Mouse (Mus musculus): Measurements from ENCODE around the gene Hspe1. TPM values are rescaled to one million over a fixed set of nuclear protein-coding genes. Genes with fewer than 3 reads are reported as not detected.

Hspe1 gene
- polyA plus RNA-seq (2012; rRNA removed) (170 and 288 TPM in 2 replicates), polyA plus RNA-seq (2014; fragmentation: Nextera tagmentation; extraction: Ambion mirVana) (345 and 381 TPM in 2 replicates)

GRCm38 (mm10) chr1:55087932-55088610 is at the start of gene Hspe1, which contains the start of gene Hspd1:
Hspe1 (plus strand) TSS chr1:55088132.
Hspd1 (minus strand) TSS chr1:55088243.
- peak within 1 kb of the TSS; percentile 90 for H3K4me3 ChIP-seq (replicated peaks; ENCODE audit: low read length)
- peak; percentile 98 for DNase-seq (ENCODE audit: low spot score)
- WGBS = 4% methylated on average over 58 of the region's 76 CpGs
- H3K4me2 ChIP-seq (replicated peaks; ENCODE audit: low read depth, low read length, severe bottlenecking) = peak within 1 kb of the TSS; percentile 90
- peak; percentile 60; the same call in 1 of the 2 replicates for TF ChIP-seq POLR2A (IDR thresholded peaks at IDR 0.05; ENCODE audit: borderline replicate concordance, extremely low read depth, insufficient read depth, insufficient read length)
- H3K9ac ChIP-seq (ENCODE audit: low read depth, low read length, severe bottlenecking) = peak within 1 kb of the TSS; percentile 95
- ATAC-seq (ENCODE audit: low FRiP score, low read depth) = peak; percentile 94
- peaks cover 19% of the 10 kb centered on the region for H3K4me1 ChIP-seq (ENCODE audit: control insufficient read depth, insufficient read depth, low read length)
- H3K27ac ChIP-seq (replicated peaks; ENCODE audit: low read depth, low read length) = peak within 1 kb of the TSS; percentile 95
- no peaks in the 10 kb centered on the region for H3K9me3 ChIP-seq (ENCODE audit: control insufficient read depth, low read length)
- H3K36me3 ChIP-seq (ENCODE audit: control insufficient read depth, insufficient read depth, low read length) = peaks cover 38% of the 10 kb centered on the region
- no peaks in the 10 kb centered on the region for H3K27me3 ChIP-seq (ENCODE audit: control insufficient read depth, insufficient read depth, low read length)

DNA sequence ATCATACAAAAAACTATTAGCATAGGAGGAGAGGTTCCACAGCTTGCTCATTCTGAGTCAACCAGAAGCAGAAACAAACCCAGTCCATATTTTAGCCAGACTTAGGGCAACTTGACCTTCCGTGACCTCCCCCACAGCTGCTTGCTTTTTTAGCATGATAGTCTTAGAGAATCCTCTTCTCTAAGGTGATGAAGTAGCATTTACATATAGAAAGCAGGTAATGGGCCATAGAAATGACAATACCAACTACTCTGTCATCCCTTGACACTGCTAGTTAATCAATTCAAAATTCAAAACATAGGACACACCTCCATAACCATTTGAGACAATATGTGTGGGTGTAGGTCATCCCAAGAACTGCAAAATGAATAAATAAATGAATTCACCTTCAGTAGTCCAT is 48.0 kb upstream of the Hspe1 start:
- no peak overlapping the region for H3K27ac ChIP-seq (replicated peaks; ENCODE audit: low read depth, low read length)

GRCm38 (mm10) chr1:55041691-55042090 is 46.2 kb upstream of the Hspe1 start:
- DNase-seq (ENCODE audit: low spot score) (no peak), ATAC-seq (ENCODE audit: low FRiP score, low read depth) (no peak)
- Histone ChIP-seq H3K27ac (replicated peaks; ENCODE audit: low read depth, low read length) (no peak overlapping the region), H3K36me3 (ENCODE audit: control insufficient read depth, insufficient read depth, low read length) (no peaks in the 10 kb centered on the region), H3K4me3 (replicated peaks; ENCODE audit: low read length) (no peak overlapping the region), H3K9ac (ENCODE audit: low read depth, low read length, severe bottlenecking) (no peak overlapping the region), H3K4me2 (replicated peaks; ENCODE audit: low read depth, low read length, severe bottlenecking) (no peak overlapping the region), H3K9me3 (ENCODE audit: control insufficient read depth, low read length) (0 out of 2 replicates have a peak, but pooled peaks cover 4% of the 10 kb centered on the region), H3K27me3 (ENCODE audit: control insufficient read depth, insufficient read depth, low read length) (no peaks in the 10 kb centered on the region), H3K4me1 (ENCODE audit: control insufficient read depth, insufficient read depth, low read length) (no peaks in the 10 kb centered on the region)
- WGBS = 80% methylated on average over 4 of the region's 4 CpGs
- TF ChIP-seq POLR2A (IDR thresholded peaks at IDR 0.05; ENCODE audit: borderline replicate concordance, extremely low read depth, insufficient read depth, insufficient read length) = no peak

More for the DNA sequence above, 48.0 kb upstream of the Hspe1 start:
- DNase-seq (ENCODE audit: low spot score) = no peak
- Histone ChIP-seq H3K36me3 (ENCODE audit: control insufficient read depth, insufficient read depth, low read length) (no peaks in the 10 kb centered on the region), H3K4me2 (replicated peaks; ENCODE audit: low read depth, low read length, severe bottlenecking) (no peak overlapping the region), H3K9ac (ENCODE audit: low read depth, low read length, severe bottlenecking) (no peak overlapping the region), H3K27me3 (ENCODE audit: control insufficient read depth, insufficient read depth, low read length) (no peaks in the 10 kb centered on the region), H3K4me3 (replicated peaks; ENCODE audit: low read length) (no peak overlapping the region), H3K9me3 (ENCODE audit: control insufficient read depth, low read length) (0 out of 2 replicates have a peak, but pooled peaks cover 4% of the 10 kb centered on the region), H3K4me1 (ENCODE audit: control insufficient read depth, insufficient read depth, low read length) (no peaks in the 10 kb centered on the region)
- no peak for TF ChIP-seq POLR2A (IDR thresholded peaks at IDR 0.05; ENCODE audit: borderline replicate concordance, extremely low read depth, insufficient read depth, insufficient read length)
- no peak for ATAC-seq (ENCODE audit: low FRiP score, low read depth)
- 83% methylated on average over 1 of the region's 1 CpGs for WGBS

DNA sequence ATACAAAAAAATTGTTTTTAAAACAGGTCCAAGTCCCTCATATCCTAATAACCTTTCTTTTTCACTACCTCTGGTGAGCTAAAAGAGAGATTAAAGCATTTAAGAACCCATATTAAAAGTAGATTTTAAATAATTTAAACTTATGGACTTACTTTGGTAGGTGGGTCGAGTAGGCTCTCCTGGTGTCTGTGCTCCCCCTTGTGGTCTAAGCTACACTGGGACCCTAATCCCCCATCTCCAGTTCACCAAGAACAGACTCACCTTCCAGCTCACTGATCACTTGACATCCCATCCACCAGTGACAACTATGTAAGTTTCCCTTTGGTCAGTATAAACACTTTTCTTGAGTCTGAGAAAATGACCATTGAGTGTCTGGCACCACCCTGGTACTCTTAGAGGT is 45.7 kb upstream of the Hspe1 start:
- H3K27ac ChIP-seq (replicated peaks; ENCODE audit: low read depth, low read length) = no peak overlapping the region
- H3K4me1 ChIP-seq (ENCODE audit: control insufficient read depth, insufficient read depth, low read length) = no peaks in the 10 kb centered on the region
- no peaks in the 10 kb centered on the region for H3K27me3 ChIP-seq (ENCODE audit: control insufficient read depth, insufficient read depth, low read length)
- no peak overlapping the region for H3K4me3 ChIP-seq (replicated peaks; ENCODE audit: low read length)
- ATAC-seq (ENCODE audit: low FRiP score, low read depth) (no peak), DNase-seq (ENCODE audit: low spot score) (no peak)
- TF ChIP-seq POLR2A (IDR thresholded peaks at IDR 0.05; ENCODE audit: borderline replicate concordance, extremely low read depth, insufficient read depth, insufficient read length) = no peak
- no peaks in the 10 kb centered on the region for H3K36me3 ChIP-seq (ENCODE audit: control insufficient read depth, insufficient read depth, low read length)
- 47% methylated on average over 1 of the region's 1 CpGs for WGBS
- 0 out of 2 replicates have a peak, but pooled peaks cover 4% of the 10 kb centered on the region for H3K9me3 ChIP-seq (ENCODE audit: control insufficient read depth, low read length)
- no peak overlapping the region for H3K9ac ChIP-seq (ENCODE audit: low read depth, low read length, severe bottlenecking)
- no peak overlapping the region for H3K4me2 ChIP-seq (replicated peaks; ENCODE audit: low read depth, low read length, severe bottlenecking)

DNA sequence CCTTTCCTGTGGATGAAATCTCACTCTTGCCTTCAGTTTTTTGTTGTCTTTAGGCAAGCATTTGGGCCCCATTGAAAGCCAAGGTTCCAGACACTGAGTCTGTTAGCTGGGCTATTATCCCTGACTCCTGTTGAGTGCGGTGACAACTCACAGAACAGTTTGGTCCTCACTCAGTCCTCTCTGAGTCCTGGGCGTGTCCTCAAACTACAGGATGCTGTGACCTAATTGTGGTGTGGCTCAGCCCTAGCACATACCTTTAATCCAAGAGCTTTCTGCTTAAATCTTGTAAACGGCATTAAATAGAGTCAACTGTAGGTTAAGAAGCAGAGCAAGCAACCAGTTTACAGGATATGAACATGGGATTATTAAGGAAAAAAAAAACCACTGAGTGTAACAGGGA is 44.8 kb upstream of the Hspe1 start:
- H3K4me1 ChIP-seq (ENCODE audit: control insufficient read depth, insufficient read depth, low read length) = no peaks in the 10 kb centered on the region
- 0 out of 2 replicates have a peak, but pooled peaks cover 4% of the 10 kb centered on the region for H3K9me3 ChIP-seq (ENCODE audit: control insufficient read depth, low read length)
- DNase-seq (ENCODE audit: low spot score) = no peak
- no peak overlapping the region for H3K9ac ChIP-seq (ENCODE audit: low read depth, low read length, severe bottlenecking)
- H3K4me2 ChIP-seq (replicated peaks; ENCODE audit: low read depth, low read length, severe bottlenecking) = no peak overlapping the region
- no peak for TF ChIP-seq POLR2A (IDR thresholded peaks at IDR 0.05; ENCODE audit: borderline replicate concordance, extremely low read depth, insufficient read depth, insufficient read length)
- WGBS = 69% methylated on average over 3 of the region's 3 CpGs
- no peaks in the 10 kb centered on the region for H3K36me3 ChIP-seq (ENCODE audit: control insufficient read depth, insufficient read depth, low read length)
- H3K4me3 ChIP-seq (replicated peaks; ENCODE audit: low read length) = no peak overlapping the region
- H3K27ac ChIP-seq (replicated peaks; ENCODE audit: low read depth, low read length) = no peak overlapping the region
- no peak for ATAC-seq (ENCODE audit: low FRiP score, low read depth)
- H3K27me3 ChIP-seq (ENCODE audit: control insufficient read depth, insufficient read depth, low read length) = no peaks in the 10 kb centered on the region

Data from limb, embryonic 14.5 days (tissue).